Mouse (Mus musculus) embryonic fibroblast, embryonic 13.5 days (primary cell): ENCODE data around the gene Pou5f1.
A peak's percentile ranks its signal among the peaks of the same experiment; 100 is the strongest.

Source experiments
- CTCF ChIP-seq: IDR thresholded peaks from 2 replicates; pipeline ENCODE4 v1.5.1; 2011; ENCODE audit warnings: mild to moderate bottlenecking, control low read depth, low read length, moderate library complexity, borderline replicate concordance; ENCODE audit not compliant: insufficient read depth
- POLR2A ChIP-seq: IDR thresholded peaks from 2 replicates; pipeline ENCODE4 v1.6.1; 2011; ENCODE audit warnings: low read depth, mild to moderate bottlenecking, control low read depth, low read length, moderate library complexity

DNA sequence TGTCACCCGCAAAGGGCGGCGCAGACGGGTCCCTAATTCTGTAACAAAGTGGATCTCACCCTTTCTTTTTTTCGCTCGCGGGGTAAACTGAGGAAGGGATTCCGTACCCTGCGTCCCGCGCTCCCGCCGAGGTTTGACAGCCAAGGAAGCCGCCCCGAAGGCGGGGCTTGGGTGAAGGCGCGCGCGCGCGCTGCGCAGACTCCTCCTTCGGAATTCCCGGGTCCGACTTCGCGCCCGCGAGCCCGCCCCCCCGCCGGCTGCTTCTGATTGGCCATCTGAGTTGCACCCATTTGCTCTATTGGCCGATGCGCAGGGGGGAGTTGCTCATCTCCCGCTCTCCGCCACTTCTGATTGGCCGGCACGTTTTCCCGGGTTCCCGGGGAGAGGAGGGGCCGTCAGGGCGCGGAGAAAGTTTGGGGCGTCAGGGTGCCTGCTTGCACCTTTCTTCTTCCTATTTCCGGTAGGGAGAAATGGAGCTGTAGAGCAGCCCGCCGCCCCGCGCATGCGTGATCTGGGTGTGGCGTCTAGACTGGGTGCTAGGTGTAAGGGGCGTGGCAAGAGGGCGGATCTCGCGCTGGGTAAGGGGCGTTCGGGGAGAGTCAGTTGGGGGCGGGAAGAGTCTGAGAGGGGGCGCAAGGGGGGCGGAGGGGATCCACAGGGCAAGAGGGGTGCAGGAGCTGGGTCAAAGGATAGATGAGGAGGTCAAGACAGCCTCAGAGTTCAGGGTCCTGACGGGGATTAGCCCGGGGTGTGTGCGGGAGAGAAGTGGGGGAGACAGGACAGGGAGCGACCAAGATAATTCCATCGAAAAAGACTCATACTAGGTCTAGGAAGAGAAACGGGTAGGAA lies 11.1 kb downstream of the Pou5f1 start, which contains the start of the genes Tcf19 and Cchcr1:
- TF ChIP-seq CTCF (no peak), POLR2A (peak; percentile 54)
